ENCODE assay signal across 23 mouse cellular contexts in genomic region chr16:97797212-97797611, GRCm38 (mm10). TPM values are rescaled to one million over a fixed set of nuclear protein-coding genes. Genes with fewer than 3 reads are reported as not detected.
"Had no signal": no experiment of that assay in that cellular context is flagged by ENCODE, and none has a peak within 500 bp of the region (broad histone marks: within the 10 kb centered on the region; RNA-seq: fewer than 3 reads in every experiment).

No protein-coding gene starts in this region.

- H3K9ac ChIP-seq: liver, postnatal 0 days; lung, embryonic 15.5 days; midbrain, embryonic 12.5 days; neural tube, embryonic 13.5 days; neural tube, embryonic 15.5 days; stomach, embryonic 15.5 days had no signal

- H3K4me3 ChIP-seq: lung, embryonic 15.5 days; midbrain, embryonic 10.5 days; midbrain, embryonic 12.5 days; myocyte; neural tube, embryonic 13.5 days; neural tube, embryonic 15.5 days; stomach, embryonic 15.5 days had no signal

- DNase-seq: liver, postnatal 0 days; lung, adult 2 months; lung, postnatal 10 days; lung, postnatal 4 days; midbrain, embryonic 14.5 days; retina, postnatal 1 day; right cerebral cortex, adult 18-20 months; right cerebral cortex, postnatal 25 days; right cerebral cortex, postnatal 4 days; spleen, adult 18-20 months; thymus, adult 2 months; thymus, postnatal 25 days; thymus, postnatal 4 days had no signal

- ATAC-seq: midbrain, embryonic 16.5 days had no signal

- H3K27me3 ChIP-seq: lung, embryonic 15.5 days; midbrain, embryonic 12.5 days; neural tube, embryonic 13.5 days; neural tube, embryonic 15.5 days; stomach, embryonic 15.5 days had no signal

- H3K9me3 ChIP-seq: lung, embryonic 15.5 days; midbrain, embryonic 10.5 days; midbrain, embryonic 12.5 days; neural tube, embryonic 13.5 days; neural tube, embryonic 15.5 days; stomach, embryonic 15.5 days had no signal

- H3K4me1 ChIP-seq: lung, embryonic 15.5 days; midbrain, embryonic 10.5 days; midbrain, embryonic 12.5 days; neural tube, embryonic 13.5 days; neural tube, embryonic 15.5 days; stomach, embryonic 15.5 days had no signal

- H3K4me2 ChIP-seq: lung, embryonic 15.5 days; midbrain, embryonic 12.5 days; neural tube, embryonic 13.5 days; neural tube, embryonic 15.5 days; stomach, embryonic 15.5 days had no signal

- H3K27ac ChIP-seq: lung, embryonic 15.5 days; midbrain, embryonic 10.5 days; midbrain, embryonic 12.5 days; neural tube, embryonic 13.5 days; neural tube, embryonic 15.5 days; stomach, embryonic 15.5 days; stomach, postnatal 0 days had no signal

RNA-seq across cellular contexts. Expression of gene Ripk4, which starts 33.6 kb away (rescaled TPM):
- total RNA-seq: megakaryocyte-erythroid progenitor cell, adult 5-6 weeks had no signal
- polyA plus RNA-seq: myocyte had no signal
